Mouse (Mus musculus) liver, embryonic 11.5 days (tissue): Measurements from ENCODE around the gene Gabrb1. TPM values are rescaled to one million over a fixed set of nuclear protein-coding genes. Genes with fewer than 3 reads are reported as not detected.

Experiments used
- ATAC-seq: fragments of 200-750 bp; cut with Nextera tagmentation; replicated peaks from 2 replicates; pipeline ENCODE4 v1.8.0; 2017; ENCODE audit warnings: moderate number of reproducible peaks, mild to moderate bottlenecking, moderate TSS enrichment, moderate library complexity; ENCODE audit not compliant: low FRiP score
- DNase-seq: peaks from one replicate; pipeline ENCODE4 v3.0.0-alpha.2; 2017; ENCODE audit warnings: low spot score
- H3K27ac ChIP-seq: fragments of 300-500 bp; sonication (generic); 2 replicates; pipeline ENCODE4 v1.5.1; 2014; ENCODE audit warnings: mild to moderate bottlenecking, low read depth, low read length, control low read depth
- H3K27me3 ChIP-seq: fragments of 300-500 bp; sonication (generic); replicated peaks from 2 replicates; pipeline ENCODE4 v1.6.1; 2014; ENCODE audit warnings: low read length, mixed read lengths; ENCODE audit not compliant: control insufficient read depth, insufficient read depth
- H3K36me3 ChIP-seq: fragments of 300-500 bp; sonication (generic); 2 replicates; pipeline ENCODE4 v1.6.1; 2014; ENCODE audit warnings: mild to moderate bottlenecking, low read length, moderate library complexity, mixed read lengths; ENCODE audit not compliant: control insufficient read depth, insufficient read depth
- H3K4me1 ChIP-seq: fragments of 300-500 bp; sonication (generic); replicated peaks from 2 replicates; pipeline ENCODE4 v1.6.1; 2014; ENCODE audit warnings: low read length, mixed read lengths; ENCODE audit not compliant: control insufficient read depth, insufficient read depth
- H3K4me2 ChIP-seq: fragments of 300-500 bp; sonication (generic); 2 replicates; pipeline ENCODE4 v1.6.1; 2014; ENCODE audit warnings: mild to moderate bottlenecking, control low read depth, moderate library complexity
- H3K4me3 ChIP-seq: fragments of 300-500 bp; sonication (generic); 2 replicates; pipeline ENCODE4 v1.5.1; 2014; ENCODE audit warnings: low read depth, low read length, control low read depth
- H3K9ac ChIP-seq: fragments of 300-500 bp; sonication (generic); 2 replicates; pipeline ENCODE4 v1.6.1; 2014; ENCODE audit warnings: low read depth, low read length, control low read depth
- H3K9me3 ChIP-seq: fragments of 300-500 bp; sonication (generic); 2 replicates; pipeline ENCODE4 v1.6.1; 2016; ENCODE audit warnings: low read length, inconsistent platforms, mixed read lengths; ENCODE audit not compliant: control insufficient read depth
- WGBS: fragments of 180-500 bp; shearing (Covaris S2); extraction: QIAGEN DNeasy Blood & Tissue Kit; methylation state at CpG from one replicate; pipeline ENCODE4 v1.1.7; 2014; 5-methylcytosine and 5-hydroxymethylcytosine counted together
- polyA plus RNA-seq: library from polyadenylated mRNA; unstranded; fragments of >200 nt; fragmentation: Nextera tagmentation; extraction: Ambion mirVana; gene quantifications from 2 replicates; pipeline ENCODE4 v1.2.1, GENCODE M21; 2014

The Gabrb1 gene
- polyA plus RNA-seq, 1 experiment from 2014 or later: 0.22 TPM

- ATAC-seq (no peak), DNase-seq (no peak)
- H3K9me3 ChIP-seq: no peaks in the 10 kb centered on the region
- no peak overlapping the region for H3K4me2 ChIP-seq
- no peak overlapping the region for H3K27ac ChIP-seq
- WGBS: 89% methylated on average over 2 of the region's 2 CpGs
- no peaks in the 10 kb centered on the region for H3K36me3 ChIP-seq
- no peaks in the 10 kb centered on the region for H3K4me1 ChIP-seq
- no peak overlapping the region for H3K9ac ChIP-seq
- no peaks in the 10 kb centered on the region for H3K27me3 ChIP-seq
- no peak overlapping the region for H3K4me3 ChIP-seq
These were observed 437.1 kb downstream of the Gabrb1 start for GRCm38 (mm10) chr5:72095015-72095414.

DNA sequence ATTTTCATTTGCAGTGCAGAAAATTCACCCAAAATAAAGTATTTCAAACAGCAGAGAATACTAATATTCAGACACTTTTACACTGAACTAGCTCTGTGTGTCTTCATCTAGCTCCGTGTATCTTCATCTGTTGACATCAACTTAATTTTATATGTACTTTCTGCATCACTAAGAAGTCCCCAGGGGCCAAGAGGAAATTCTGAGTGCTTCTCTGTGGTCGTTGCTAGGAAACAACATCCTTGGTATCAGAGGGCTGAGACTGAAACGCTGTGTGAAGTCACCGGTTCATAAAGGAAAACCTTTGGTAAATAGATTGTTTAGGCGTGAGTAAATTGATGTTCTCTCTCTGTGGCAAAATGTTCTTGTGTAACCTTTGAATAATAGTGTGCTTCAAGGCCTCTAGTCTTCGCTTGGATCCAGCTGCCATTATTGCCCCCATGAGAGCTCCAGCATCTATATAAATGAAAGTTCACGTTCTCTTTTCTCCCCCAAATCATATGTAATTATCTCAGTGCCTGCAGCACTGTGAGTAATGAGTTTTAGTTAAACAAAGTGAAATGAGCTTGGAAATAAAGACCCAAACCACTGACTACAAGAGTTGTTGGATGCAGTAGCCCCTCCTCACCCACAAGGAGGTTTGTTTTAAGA, 446.5 kb downstream of the Gabrb1 start:
- Histone ChIP-seq H3K9me3 (no peaks in the 10 kb centered on the region), H3K4me1 (no peaks in the 10 kb centered on the region), H3K9ac (no peak overlapping the region), H3K27ac (no peak overlapping the region), H3K4me2 (no peak overlapping the region), H3K27me3 (no peaks in the 10 kb centered on the region), H3K36me3 (no peaks in the 10 kb centered on the region), H3K4me3 (no peak overlapping the region)
- no peak for DNase-seq
- no peak for ATAC-seq
- WGBS: 69% methylated on average over 7 of the region's 7 CpGs

DNA sequence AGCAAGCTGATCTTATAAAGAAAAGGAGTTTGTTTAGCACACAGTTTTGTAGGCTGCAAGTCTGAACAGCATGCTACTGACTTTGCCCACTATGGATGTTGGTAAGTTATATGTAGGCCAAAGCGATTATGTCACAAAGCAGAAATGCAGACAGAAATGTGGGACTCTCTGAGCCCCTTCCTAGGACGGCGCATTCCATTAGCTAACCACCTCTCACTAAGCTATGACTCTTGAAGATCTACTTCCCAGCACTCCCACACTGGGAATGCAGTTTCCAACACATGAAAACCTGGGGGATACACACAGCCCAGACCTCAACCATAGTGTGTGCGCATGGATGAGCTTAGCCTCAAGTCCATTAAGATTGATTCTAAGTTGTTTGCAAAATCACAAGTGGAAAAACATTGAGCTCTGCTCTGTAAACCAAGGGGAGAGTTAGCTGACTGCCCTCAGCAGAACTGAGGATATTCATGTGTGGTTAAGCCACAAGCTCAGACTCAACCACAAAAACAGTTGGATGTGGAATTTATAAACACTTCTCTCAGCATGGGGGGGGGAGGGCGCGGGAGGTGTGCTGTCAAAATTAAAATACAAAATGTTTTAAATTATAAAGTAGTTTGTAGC, 464.6 kb downstream of the Gabrb1 start:
- Histone ChIP-seq H3K4me1 (no peaks in the 10 kb centered on the region), H3K9me3 (no peaks in the 10 kb centered on the region), H3K27me3 (no peaks in the 10 kb centered on the region), H3K27ac (no peak overlapping the region), H3K4me2 (no peak overlapping the region), H3K36me3 (no peaks in the 10 kb centered on the region), H3K4me3 (no peak overlapping the region), H3K9ac (no peak overlapping the region)
- no peak for DNase-seq
- 82% methylated on average over 6 of the region's 6 CpGs for WGBS
- ATAC-seq: no peak

- no peaks in the 10 kb centered on the region for H3K27me3 ChIP-seq
- H3K9ac ChIP-seq: no peak overlapping the region
- H3K27ac ChIP-seq: no peak overlapping the region
- H3K4me2 ChIP-seq: no peak overlapping the region
- H3K4me3 ChIP-seq: no peak overlapping the region
- no peaks in the 10 kb centered on the region for H3K4me1 ChIP-seq
- DNase-seq (no peak), ATAC-seq (no peak)
- 87% methylated on average over 4 of the region's 4 CpGs for WGBS
- H3K36me3 ChIP-seq: no peaks in the 10 kb centered on the region
- H3K9me3 ChIP-seq: no peaks in the 10 kb centered on the region
These were observed 468.8 kb downstream of the Gabrb1 start for GRCm38 (mm10) chr5:72126681-72127080.

DNA sequence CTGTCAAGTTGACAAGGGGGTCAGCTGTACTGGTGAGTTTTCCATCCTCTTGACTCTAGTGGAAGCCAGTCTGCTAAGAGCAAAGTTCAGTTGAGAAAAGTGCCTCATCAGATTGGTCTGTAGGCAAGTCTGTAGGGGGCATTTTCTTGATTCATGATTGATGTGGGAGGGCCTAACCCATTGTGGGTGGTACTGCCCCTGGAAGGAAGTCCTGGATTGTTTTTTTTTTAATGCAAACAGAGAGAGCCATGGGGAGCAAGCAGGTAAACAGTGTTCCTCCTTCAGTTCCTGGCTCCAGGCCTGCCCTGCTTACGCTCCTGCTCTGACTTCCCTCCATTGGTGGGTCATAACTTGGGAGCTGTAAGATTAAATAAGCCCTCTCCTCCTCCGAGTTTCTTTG, 476.0 kb downstream of the Gabrb1 start:
- Histone ChIP-seq H3K27ac (no peak overlapping the region), H3K4me2 (no peak overlapping the region), H3K4me1 (no peaks in the 10 kb centered on the region), H3K4me3 (no peak overlapping the region), H3K36me3 (no peaks in the 10 kb centered on the region), H3K9ac (no peak overlapping the region), H3K27me3 (no peaks in the 10 kb centered on the region), H3K9me3 (no peaks in the 10 kb centered on the region)
- DNase-seq (no peak), ATAC-seq (no peak)
- 70% methylated on average over 2 of the region's 2 CpGs for WGBS

- ATAC-seq: no peak
These were observed 480.3 kb downstream of the Gabrb1 start for GRCm38 (mm10) chr5:72138256-72138655.

GRCm38 (mm10) chr5:72139619-72140018, 481.7 kb downstream of the Gabrb1 start:
- DNase-seq (no peak), ATAC-seq (no peak)
- no peak overlapping the region for H3K4me3 ChIP-seq
- no peak overlapping the region for H3K9ac ChIP-seq
- no peaks in the 10 kb centered on the region for H3K36me3 ChIP-seq
- no peaks in the 10 kb centered on the region for H3K4me1 ChIP-seq
- H3K4me2 ChIP-seq: no peak overlapping the region
- H3K27ac ChIP-seq: no peak overlapping the region
- H3K27me3 ChIP-seq: no peaks in the 10 kb centered on the region
- 74% methylated on average over 1 of the region's 1 CpGs for WGBS
- no peaks in the 10 kb centered on the region for H3K9me3 ChIP-seq

More at GRCm38 (mm10) chr5:72138256-72138655, 480.3 kb downstream of the Gabrb1 start:
- H3K36me3 ChIP-seq: no peaks in the 10 kb centered on the region
- no peaks in the 10 kb centered on the region for H3K9me3 ChIP-seq
- 82% methylated on average over 7 of the region's 7 CpGs for WGBS
- no peak for DNase-seq
- H3K9ac ChIP-seq: no peak overlapping the region
- no peak overlapping the region for H3K27ac ChIP-seq
- no peak overlapping the region for H3K4me2 ChIP-seq
- no peaks in the 10 kb centered on the region for H3K27me3 ChIP-seq
- no peaks in the 10 kb centered on the region for H3K4me1 ChIP-seq
- no peak overlapping the region for H3K4me3 ChIP-seq

GRCm38 (mm10) chr5:72148679-72149078, 490.8 kb downstream of the Gabrb1 start:
- DNase-seq: no peak

GRCm38 (mm10) chr5:72150870-72151269, 493.0 kb downstream of the Gabrb1 start:
- 93% methylated on average over 5 of the region's 5 CpGs for WGBS
- ATAC-seq: no peak
- H3K27ac ChIP-seq: no peak overlapping the region

More at GRCm38 (mm10) chr5:72148679-72149078, 490.8 kb downstream of the Gabrb1 start:
- no peak overlapping the region for H3K4me3 ChIP-seq
- no peak for ATAC-seq
- no peak overlapping the region for H3K4me2 ChIP-seq
- no peak overlapping the region for H3K9ac ChIP-seq
- H3K36me3 ChIP-seq: no peaks in the 10 kb centered on the region
- 76% methylated on average over 5 of the region's 5 CpGs for WGBS
- H3K4me1 ChIP-seq: no peaks in the 10 kb centered on the region
- no peak overlapping the region for H3K27ac ChIP-seq
- H3K9me3 ChIP-seq: no peaks in the 10 kb centered on the region
- H3K27me3 ChIP-seq: no peaks in the 10 kb centered on the region

More at GRCm38 (mm10) chr5:72150870-72151269, 493.0 kb downstream of the Gabrb1 start:
- H3K9me3 ChIP-seq: no peaks in the 10 kb centered on the region
- H3K4me3 ChIP-seq: no peak overlapping the region
- H3K9ac ChIP-seq: no peak overlapping the region
- H3K4me2 ChIP-seq: no peak overlapping the region
- no peak for DNase-seq
- H3K27me3 ChIP-seq: no peaks in the 10 kb centered on the region
- no peaks in the 10 kb centered on the region for H3K36me3 ChIP-seq
- H3K4me1 ChIP-seq: no peaks in the 10 kb centered on the region
